8 mouse cellular contexts compared by ENCODE assay signal in genomic region chr4:126096464-126097111, GRCm38 (mm10). TPM values are rescaled to one million over a fixed set of nuclear protein-coding genes. Genes with fewer than 3 reads are reported as not detected.
DNase-seq lines count a peak whose midpoint lies in the region; ATAC-seq and TF ChIP-seq lines count a peak whose summit lies in the region.

Gene Lsm10 (plus strand): TSS chr4:126096623.

- peak within 1 kb of the TSS; percentile 19; the same call in 1 of the 2 replicates for H3K27ac ChIP-seq in cortical plate, adult 2 months (ENCODE audit: insufficient read depth, low read length)

- no peaks in the 10 kb centered on the region; the same call in 1 of the 2 replicates for H3K4me1 ChIP-seq in cortical plate, adult 2 months (ENCODE audit: control insufficient read depth, insufficient read depth, low read length)

- peak within 1 kb of the TSS; percentile 47 for H3K4me3 ChIP-seq in cortical plate, adult 2 months (ENCODE audit: insufficient read depth, low read length)

- DNase-seq in gastrocnemius, postnatal 10 days: peak; percentile 89
- peak; percentile 98 for DNase-seq in induced T-regulatory cell, adult 2 months (ENCODE audit: low read depth)
- peak; percentile 91 to 97 for DNase-seq in left cerebral cortex, adult 9 months (ENCODE audit: low spot score in 2 of 2)
- peak; percentile 96 for DNase-seq in right cerebral cortex, postnatal 14 days
- DNase-seq in urinary bladder, postnatal 36 days (ENCODE audit: low spot score in 2 of 2): peak; percentile 92 to 97

- TF ChIP-seq CTCF in cortical plate, adult 2 months (IDR thresholded peaks at IDR 0.05; ENCODE audit: extremely low read depth, insufficient read depth, low read length): no peak

- peak; percentile 100 for ATAC-seq in activated CD4-positive, CD25-positive, alpha-beta regulatory T cell, adult 4 months
- peak; percentile 98 for ATAC-seq in megakaryocyte progenitor cell, adult 5-6 weeks (replicated peaks; ENCODE audit: poor library complexity)

- TF ChIP-seq POLR2A in cortical plate, adult 2 months (IDR thresholded peaks at IDR 0.05; ENCODE audit: extremely low read depth, insufficient read depth, low read length): peak; percentile 72; the same call in 1 of the 2 replicates

RNA-seq across cellular contexts. Expression of gene Lsm10, which starts in this region (rescaled TPM):
- polyA plus RNA-seq in activated CD4-positive, CD25-positive, alpha-beta regulatory T cell, adult 4 months (2017; shearing (Covaris generic)): 10 to 100 TPM; 67.3 to 70.5 TPM
- polyA plus RNA-seq in cortical plate, adult 2 months (2012; rRNA removed): 25.5 TPM in 2 replicates
- total RNA-seq in gastrocnemius, postnatal 10 days (2021): 10 to 100 TPM in 1 of 2 experiments, 1 to 10 TPM in 1; 8.0 to 10.8 TPM
- 20.4 and 25.1 TPM in 2 replicates for total RNA-seq in megakaryocyte progenitor cell, adult 5-6 weeks (2015)
- total RNA-seq in megakaryocyte progenitor cell, adult 5-6 weeks (2017): 14.7 and 15.9 TPM in 2 replicates

Comparison
In these comparisons a context has a peak if more than half of its experiments do, and no peak if none do; other contexts are left out.
1. Peak in every context shown above with its lines: DNase-seq, ATAC-seq, H3K4me3 ChIP-seq and H3K27ac ChIP-seq.